In genomic region chr17:24761121-24761520, GRCm38 (mm10) we compare ENCODE assay signal across 24 mouse cellular contexts. TPM values are rescaled to one million over a fixed set of nuclear protein-coding genes. Genes with fewer than 3 reads are reported as not detected.
DNase-seq lines count a peak whose midpoint lies in the region.
"Had no signal": no experiment of that assay in that cellular context is flagged by ENCODE, and none has a peak within 500 bp of the region (broad histone marks: within the 10 kb centered on the region; RNA-seq: fewer than 3 reads in every experiment).

No protein-coding gene starts in this region.

- H3K36me3 ChIP-seq in limb, embryonic 10.5 days: peaks cover 4% of the 10 kb centered on the region; the same call in 1 of the 2 replicates
- H3K36me3 ChIP-seq: heart, embryonic 13.5 days; hindbrain, embryonic 15.5 days; liver, embryonic 13.5 days; midbrain, embryonic 15.5 days; stomach, embryonic 15.5 days had no signal

- H3K4me3 ChIP-seq in limb, embryonic 10.5 days: peak overlapping the region; percentile 3; the same call in 1 of the 2 replicates
- H3K4me3 ChIP-seq: heart, embryonic 13.5 days; hindbrain, embryonic 15.5 days; left cerebral cortex, adult 2 months; liver, embryonic 13.5 days; midbrain, embryonic 15.5 days; stomach, embryonic 15.5 days had no signal

- H3K4me1 ChIP-seq in limb, embryonic 10.5 days: peaks cover 61% of the 10 kb centered on the region
- H3K4me1 ChIP-seq: hindbrain, embryonic 15.5 days; liver, embryonic 13.5 days; midbrain, embryonic 15.5 days had no signal

- H3K9me3 ChIP-seq in limb, embryonic 10.5 days (replicated peaks): no peaks in the 10 kb centered on the region
- H3K9me3 ChIP-seq: heart, embryonic 13.5 days; hindbrain, embryonic 15.5 days; liver, embryonic 13.5 days; midbrain, embryonic 15.5 days; stomach, embryonic 15.5 days had no signal

- H3K27ac ChIP-seq in limb, embryonic 10.5 days: peak overlapping the region; percentile 75
- H3K27ac ChIP-seq: heart, embryonic 13.5 days; hindbrain, embryonic 15.5 days; left cerebral cortex, adult 2 months; liver, embryonic 13.5 days; midbrain, embryonic 15.5 days; stomach, embryonic 15.5 days had no signal

- peaks cover 8% of the 10 kb centered on the region; the same call in 1 of the 2 replicates for H3K27me3 ChIP-seq in limb, embryonic 10.5 days (ENCODE audit: low read depth, poor library complexity, severe bottlenecking)
- H3K27me3 ChIP-seq: Patski; stomach, embryonic 15.5 days had no signal

- DNase-seq in embryo, embryonic 10 days (ENCODE audit: low spot score): peak; percentile 24
- no peak for DNase-seq in embryo, embryonic 9.5 days (ENCODE audit: extremely low spot score)
- DNase-seq in lung, postnatal 10 days: peak; percentile 51
- no peak for DNase-seq in lung, adult 18-20 months
- DNase-seq in limb, embryonic 10.5 days (ENCODE audit: low spot score): peak; percentile 78
- DNase-seq in retina, postnatal 1 day: no peak
- no peak for DNase-seq in layer of hippocampus, adult 9-11 months
- no peak for DNase-seq in right cerebral cortex, postnatal 14 days
- DNase-seq: adrenal gland, postnatal 25 days; cerebellum, adult 9-10 months; heart, postnatal 36 days; liver, embryonic 13.5 days had no signal

- 27% methylated on average over 5 of the region's 5 CpGs for WGBS in limb, embryonic 10.5 days

RNA-seq across cellular contexts. Expression of gene Hs3st6, which starts 8.3 kb away (rescaled TPM):
- polyA plus RNA-seq in limb, embryonic 10.5 days (2016; fragmentation: Nextera tagmentation; extraction: Ambion mirVana): 3.2 and 4.2 TPM in 2 replicates
- polyA plus RNA-seq: activated CD4-positive, CD25-positive, alpha-beta regulatory T cell, adult 4 months; forebrain, embryonic 16.5 days; liver, embryonic 13.5 days had no signal

RNA-seq across cellular contexts. Expression of gene Msrb1, which starts 24.7 kb away (rescaled TPM):
- 19.9 and 23.6 TPM in 2 replicates for polyA plus RNA-seq in limb, embryonic 10.5 days (2016; fragmentation: Nextera tagmentation; extraction: Ambion mirVana)

RNA-seq across cellular contexts. Expression of gene Rpl3l, which starts 33.5 kb away (rescaled TPM):
- polyA plus RNA-seq in limb, embryonic 10.5 days (2016; fragmentation: Nextera tagmentation; extraction: Ambion mirVana): 0.15 TPM in 1 of 2 replicates, not detected in the other
- polyA plus RNA-seq: activated CD4-positive, CD25-positive, alpha-beta regulatory T cell, adult 4 months; forebrain, embryonic 16.5 days; hindbrain, embryonic 15.5 days; intestine, embryonic 16.5 days; liver, embryonic 13.5 days; midbrain, embryonic 15.5 days; spleen, adult 2 months; stomach, embryonic 15.5 days had no signal

RNA-seq across cellular contexts. Expression of gene Ndufb10, which starts 36.8 kb away (rescaled TPM):
- 202 and 204 TPM in 2 replicates for polyA plus RNA-seq in limb, embryonic 10.5 days (2016; fragmentation: Nextera tagmentation; extraction: Ambion mirVana)

RNA-seq across cellular contexts. Expression of gene Meiob, which starts 43.0 kb away (rescaled TPM):
- polyA plus RNA-seq in limb, embryonic 10.5 days (2016; fragmentation: Nextera tagmentation; extraction: Ambion mirVana): not detected in 2 replicates
- polyA plus RNA-seq: activated CD4-positive, CD25-positive, alpha-beta regulatory T cell, adult 4 months; cortical plate, adult 2 months; forebrain, embryonic 16.5 days; heart, embryonic 13.5 days; hindbrain, embryonic 15.5 days; intestine, embryonic 16.5 days; lung, postnatal 0 days; midbrain, embryonic 15.5 days; spleen, adult 2 months had no signal

Comparison
In these comparisons a context has a peak if more than half of its experiments do, and no peak if none do; other contexts are left out.
1. DNase-seq: peak in embryo, embryonic 10 days (single experiment), lung, postnatal 10 days (single experiment) and limb, embryonic 10.5 days (single experiment); none in embryo, embryonic 9.5 days (single experiment), lung, adult 18-20 months (0 of 2), retina, postnatal 1 day (single experiment), layer of hippocampus, adult 9-11 months (single experiment) and right cerebral cortex, postnatal 14 days (single experiment).